Mouse (Mus musculus) heart, embryonic 11.5 days (tissue): ENCODE measurements around the gene Car9. TPM values are rescaled to one million over a fixed set of nuclear protein-coding genes. Genes with fewer than 3 reads are reported as not detected.
A peak's percentile ranks its signal among the peaks of the same experiment; 100 is the strongest.

Experiments used
- ATAC-seq: fragments of 200-750 bp; cut with Nextera tagmentation; replicated peaks from 2 replicates; pipeline ENCODE4 v1.8.0; 2017; ENCODE audit warnings: moderate library complexity; ENCODE audit not compliant: insufficient number of reproducible peaks, low FRiP score, low TSS enrichment
- H3K27ac ChIP-seq: fragments of 300-500 bp; sonication (generic); 2 replicates; pipeline ENCODE4 v1.5.1; 2014; ENCODE audit warnings: mild to moderate bottlenecking, low read depth, low read length
- H3K27me3 ChIP-seq: fragments of 300-500 bp; sonication (generic); 2 replicates; pipeline ENCODE4 v1.6.1; 2014; ENCODE audit warnings: mild to moderate bottlenecking, low read length, mixed read lengths; ENCODE audit not compliant: control insufficient read depth, insufficient read depth
- H3K36me3 ChIP-seq: fragments of 300-500 bp; sonication (generic); 2 replicates; pipeline ENCODE4 v1.6.1; 2014; ENCODE audit warnings: mild to moderate bottlenecking, low read length, moderate library complexity, mixed read lengths; ENCODE audit not compliant: control insufficient read depth, insufficient read depth
- H3K4me1 ChIP-seq: fragments of 300-500 bp; sonication (generic); 2 replicates; pipeline ENCODE4 v1.6.1; 2014; ENCODE audit warnings: low read length; ENCODE audit not compliant: control insufficient read depth, insufficient read depth
- H3K4me2 ChIP-seq: fragments of 300-500 bp; sonication (generic); 2 replicates; pipeline ENCODE4 v1.6.1; 2014; ENCODE audit warnings: mild to moderate bottlenecking, moderate library complexity
- H3K4me3 ChIP-seq: fragments of 300-500 bp; sonication (generic); 2 replicates; pipeline ENCODE4 v1.5.1; 2014; ENCODE audit warnings: low read depth, low read length
- H3K9ac ChIP-seq: fragments of 300-500 bp; sonication (generic); 2 replicates; pipeline ENCODE4 v1.6.1; 2014; ENCODE audit warnings: mild to moderate bottlenecking, low read depth, low read length, moderate library complexity
- H3K9me3 ChIP-seq: fragments of 300-500 bp; sonication (generic); replicated peaks from 2 replicates; pipeline ENCODE4 v1.6.1; 2016; ENCODE audit warnings: low read length; ENCODE audit not compliant: control insufficient read depth
- WGBS: fragments of 180-500 bp; shearing (Covaris S2); extraction: QIAGEN DNeasy Blood & Tissue Kit; methylation state at CpG from one replicate; pipeline ENCODE4 v1.1.7; 2014; ENCODE audit not compliant: insufficient replicate concordance; 5-methylcytosine and 5-hydroxymethylcytosine counted together
- polyA plus RNA-seq: library from polyadenylated mRNA; unstranded; fragments of >200 nt; fragmentation: Nextera tagmentation; extraction: Ambion mirVana; gene quantifications from 2 replicates; pipeline ENCODE4 v1.2.1, GENCODE M21; 2014

The Car9 gene
- polyA plus RNA-seq, 1 experiment from 2014 or later = 1.7 TPM

- Histone ChIP-seq H3K4me2 (no peak overlapping the region), H3K9me3 (no peaks in the 10 kb centered on the region), H3K36me3 (no peaks in the 10 kb centered on the region), H3K9ac (no peak overlapping the region), H3K4me3 (no peak overlapping the region), H3K4me1 (peaks cover 7% of the 10 kb centered on the region), H3K27ac (no peak overlapping the region), H3K27me3 (no peaks in the 10 kb centered on the region)
- no peak for ATAC-seq
- WGBS = 88% methylated on average over 3 of the region's 3 CpGs
Measured at GRCm38 (mm10) chr4:43489611-43490010, 17.2 kb upstream of the Car9 start.

DNA sequence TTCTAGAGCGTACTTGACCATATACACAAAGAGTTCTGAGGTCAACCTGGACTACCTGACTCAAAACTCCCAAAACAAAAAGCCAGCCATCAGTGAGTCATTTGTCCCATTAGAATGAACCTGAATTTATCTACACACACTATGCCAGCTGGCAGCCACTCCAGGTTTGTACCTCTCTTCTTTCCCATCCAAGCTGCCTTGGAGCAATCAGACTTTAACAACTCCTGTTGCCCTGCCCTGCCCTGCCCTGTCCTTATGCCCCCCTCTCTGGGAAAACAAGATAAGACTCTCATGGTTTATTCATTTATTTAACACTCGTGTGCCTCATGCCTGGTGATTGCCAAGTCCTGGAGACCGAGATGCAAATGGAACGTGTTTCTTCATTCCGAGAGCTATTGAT is 16.0 kb upstream of the Car9 start:
- 79% methylated on average over 5 of the region's 5 CpGs for WGBS
- Histone ChIP-seq H3K9me3 (no peaks in the 10 kb centered on the region), H3K4me1 (peaks cover 11% of the 10 kb centered on the region), H3K9ac (no peak overlapping the region), H3K36me3 (no peaks in the 10 kb centered on the region), H3K27ac (no peak overlapping the region), H3K4me2 (no peak overlapping the region), H3K27me3 (no peaks in the 10 kb centered on the region), H3K4me3 (no peak overlapping the region)
- no peak for ATAC-seq

DNA sequence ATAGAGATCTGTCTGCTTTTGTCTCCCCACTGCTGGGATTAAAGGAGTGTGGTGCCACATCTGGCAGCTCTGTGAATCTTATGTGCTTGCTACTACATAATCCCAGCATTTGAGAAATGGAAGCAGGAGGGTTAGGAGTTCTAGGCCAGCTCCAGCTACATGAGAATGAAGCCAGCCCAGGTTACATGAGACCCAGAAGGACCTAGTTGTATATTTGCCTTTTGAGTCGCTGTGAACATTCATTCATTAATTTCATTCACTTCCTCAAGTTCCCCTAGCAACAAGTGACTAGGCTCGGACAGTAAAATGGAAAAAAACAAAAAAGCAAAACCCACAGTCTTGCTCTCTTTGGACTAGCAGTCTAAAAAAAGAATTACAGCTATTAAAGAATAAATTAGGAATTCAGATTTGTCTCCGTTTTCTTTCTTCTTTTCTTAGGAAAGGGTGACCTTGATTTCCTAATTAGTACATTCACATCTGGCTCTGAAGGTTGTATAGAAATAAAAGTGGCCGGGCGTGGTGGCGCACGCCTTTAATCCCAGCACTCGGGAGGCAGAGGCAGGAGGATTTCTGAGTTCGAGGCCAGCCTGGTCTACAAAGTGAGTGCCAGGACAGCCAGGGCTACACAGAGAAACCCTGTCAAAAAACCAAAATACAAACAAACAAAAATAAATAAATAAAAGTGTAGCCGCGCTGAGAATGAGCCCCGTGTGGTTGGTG is 14.5 kb upstream of the Car9 start:
- peaks cover 19% of the 10 kb centered on the region for H3K4me1 ChIP-seq
- peak overlapping the region; percentile 88 for H3K4me2 ChIP-seq
- H3K36me3 ChIP-seq = no peaks in the 10 kb centered on the region
- H3K27ac ChIP-seq = 0 out of 2 replicates have a peak overlapping the region, but pooled peaks have one; percentile 75
- ATAC-seq = no peak
- no peaks in the 10 kb centered on the region for H3K9me3 ChIP-seq
- 47% methylated on average over 12 of the region's 12 CpGs for WGBS
- H3K4me3 ChIP-seq = peak overlapping the region; percentile 76; the same call in 1 of the 2 replicates
- H3K27me3 ChIP-seq = no peaks in the 10 kb centered on the region
- H3K9ac ChIP-seq = no peak overlapping the region

- ATAC-seq = peak; percentile 97
- Histone ChIP-seq H3K27ac (peak within 1 kb of the TSS; percentile 75), H3K27me3 (no peaks in the 10 kb centered on the region), H3K4me3 (peak within 1 kb of the TSS; percentile 76), H3K9me3 (no peaks in the 10 kb centered on the region), H3K9ac (peak within 1 kb of the TSS; percentile 91), H3K4me1 (peaks cover 25% of the 10 kb centered on the region), H3K36me3 (0 out of 2 replicates have a peak, but pooled peaks cover 2% of the 10 kb centered on the region), H3K4me2 (peak within 1 kb of the TSS; percentile 88)
- WGBS = 0% methylated on average over 25 of the region's 25 CpGs
Measured at GRCm38 (mm10) chr4:43492821-43493185, 14.0 kb upstream of the Car9 start, which contains the start of gene Ccdc107. TSS of gene Ccdc107 (plus strand) at chr4:43492900.

GRCm38 (mm10) chr4:43493186-43493845 is 13.4 kb upstream of the Car9 start:
- Histone ChIP-seq H3K9me3 (no peaks in the 10 kb centered on the region), H3K4me3 (peak overlapping the region; percentile 76), H3K27ac (peak overlapping the region; percentile 75), H3K4me1 (peaks cover 30% of the 10 kb centered on the region), H3K27me3 (no peaks in the 10 kb centered on the region), H3K36me3 (0 out of 2 replicates have a peak, but pooled peaks cover 2% of the 10 kb centered on the region), H3K4me2 (peak overlapping the region; percentile 88), H3K9ac (peak overlapping the region; percentile 91)
- peak; percentile 88 for ATAC-seq
- WGBS = under 1% methylated on average over 47 of the region's 47 CpGs

- Histone ChIP-seq H3K27me3 (no peaks in the 10 kb centered on the region), H3K4me2 (peak overlapping the region; percentile 88), H3K9me3 (no peaks in the 10 kb centered on the region), H3K36me3 (0 out of 2 replicates have a peak, but pooled peaks cover 2% of the 10 kb centered on the region), H3K4me1 (peaks cover 35% of the 10 kb centered on the region), H3K27ac (peak overlapping the region; percentile 75), H3K9ac (peak overlapping the region; percentile 91), H3K4me3 (peak overlapping the region; percentile 76)
- under 1% methylated on average over 9 of the region's 9 CpGs for WGBS
- ATAC-seq = no peak
Measured at GRCm38 (mm10) chr4:43493846-43494240, 12.9 kb upstream of the Car9 start.

GRCm38 (mm10) chr4:43496587-43496986 is 10.2 kb upstream of the Car9 start:
- WGBS = 44% methylated on average over 6 of the region's 6 CpGs
- H3K4me1 ChIP-seq = peaks cover 36% of the 10 kb centered on the region

DNA sequence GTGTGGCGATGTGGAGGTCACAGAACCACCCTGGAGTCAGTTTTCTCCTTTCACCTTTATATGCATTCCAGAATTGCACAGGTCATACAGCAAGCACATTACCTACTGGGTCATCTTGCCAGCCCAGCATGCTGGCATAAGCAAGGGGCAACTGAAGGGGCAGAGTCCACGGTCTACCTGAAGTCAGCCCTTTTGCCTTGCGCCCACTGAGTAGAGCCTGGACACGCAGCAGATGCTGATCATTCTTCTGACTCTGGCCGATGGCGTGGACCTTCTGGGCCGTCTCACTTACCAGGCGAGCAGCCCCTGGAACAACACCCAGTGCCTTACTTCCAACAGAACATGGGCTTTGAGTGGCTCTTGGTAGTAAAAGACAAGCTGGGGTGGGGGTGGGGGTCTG is 9.4 kb upstream of the Car9 start:
- Histone ChIP-seq H3K4me3 (no peak overlapping the region), H3K4me1 (peaks cover 36% of the 10 kb centered on the region)
- no peak for ATAC-seq

More at GRCm38 (mm10) chr4:43496587-43496986, 10.2 kb upstream of the Car9 start:
- Histone ChIP-seq H3K27me3 (no peaks in the 10 kb centered on the region), H3K4me2 (no peak overlapping the region), H3K9me3 (no peaks in the 10 kb centered on the region), H3K9ac (no peak overlapping the region; the same call in 1 of the 2 replicates), H3K27ac (no peak overlapping the region), H3K4me3 (no peak overlapping the region), H3K36me3 (0 out of 2 replicates have a peak, but pooled peaks cover 2% of the 10 kb centered on the region)
- no peak for ATAC-seq

More for the DNA sequence above, 9.4 kb upstream of the Car9 start:
- no peak overlapping the region; the same call in 1 of the 2 replicates for H3K9ac ChIP-seq
- no peaks in the 10 kb centered on the region for H3K9me3 ChIP-seq
- H3K27ac ChIP-seq = no peak overlapping the region
- WGBS = 91% methylated on average over 8 of the region's 8 CpGs
- no peak overlapping the region; the same call in 1 of the 2 replicates for H3K4me2 ChIP-seq
- no peaks in the 10 kb centered on the region for H3K27me3 ChIP-seq
- 0 out of 2 replicates have a peak, but pooled peaks cover 2% of the 10 kb centered on the region for H3K36me3 ChIP-seq
